Mouse (Mus musculus) urinary bladder, postnatal 10 days (tissue): ENCODE data around the gene Kdelc1.
A peak's percentile ranks its signal among the peaks of the same experiment; 100 is the strongest.

Experiments used
- DNase-seq: peaks from one replicate; pipeline ENCODE4 v3.0.0; 2022; ENCODE audit warnings: low spot score

Gene Kdelc1

GRCm38 (mm10) chr1:44118239-44119054 is at the start of gene Kdelc1, which contains the start of gene Bivm:
TSS of gene Kdelc1 (minus strand) at chr1:44118808.
TSS of gene Bivm (plus strand) at chr1:44118957.
- peak; percentile 50 for DNase-seq

GRCm38 (mm10) chr1:44167859-44168383 is 49.3 kb upstream of the Kdelc1 start:
- DNase-seq: no peak

GRCm38 (mm10) chr1:44162389-44162788 is 43.8 kb upstream of the Kdelc1 start:
- DNase-seq: no peak

- DNase-seq: no peak
Observed at GRCm38 (mm10) chr1:44161818-44162217, 43.2 kb upstream of the Kdelc1 start.

GRCm38 (mm10) chr1:44158317-44158716 is 39.7 kb upstream of the Kdelc1 start:
- no peak for DNase-seq

GRCm38 (mm10) chr1:44155287-44155686 is 36.7 kb upstream of the Kdelc1 start:
- no peak for DNase-seq

- DNase-seq: no peak
Observed at GRCm38 (mm10) chr1:44148706-44149105, 30.1 kb upstream of the Kdelc1 start.

GRCm38 (mm10) chr1:44147563-44148381 is 29.2 kb upstream of the Kdelc1 start, which contains the start of gene Ercc5:
TSS of gene Ercc5 (plus strand) at chr1:44147744.
- peak; percentile 32 for DNase-seq

GRCm38 (mm10) chr1:44142747-44143146 is 24.1 kb upstream of the Kdelc1 start:
- no peak for DNase-seq

GRCm38 (mm10) chr1:44140232-44140631 is 21.6 kb upstream of the Kdelc1 start:
- DNase-seq: no peak

GRCm38 (mm10) chr1:44129929-44130581 is 11.4 kb upstream of the Kdelc1 start:
- DNase-seq: no peak

GRCm38 (mm10) chr1:44125590-44125989 is 7.0 kb upstream of the Kdelc1 start:
- DNase-seq: no peak

GRCm38 (mm10) chr1:44122256-44122655 is 3.6 kb upstream of the Kdelc1 start:
- DNase-seq: no peak

GRCm38 (mm10) chr1:44120074-44120406 is 1.4 kb upstream of the Kdelc1 start:
- DNase-seq: no peak

- DNase-seq: peak; percentile 38
Observed at GRCm38 (mm10) chr1:44119201-44120073, 829 bp upstream of the Kdelc1 start.

GRCm38 (mm10) chr1:44117571-44117970 is 1.0 kb downstream of the Kdelc1 start:
- DNase-seq: no peak

GRCm38 (mm10) chr1:44102939-44103338 is 15.7 kb downstream of the Kdelc1 start:
- no peak for DNase-seq

- peak; percentile 70 for DNase-seq
Observed at GRCm38 (mm10) chr1:44102259-44102717, 16.3 kb downstream of the Kdelc1 start, which contains the start of gene Tex30. TSS of gene Tex30 (minus strand) at chr1:44102441.

- no peak for DNase-seq
Observed at GRCm38 (mm10) chr1:44101448-44102225, 17.0 kb downstream of the Kdelc1 start.

GRCm38 (mm10) chr1:44064625-44065024 is 54.0 kb downstream of the Kdelc1 start:
- no peak for DNase-seq
